17 mouse cellular contexts compared by ENCODE assay signal in the genomic region with DNA sequence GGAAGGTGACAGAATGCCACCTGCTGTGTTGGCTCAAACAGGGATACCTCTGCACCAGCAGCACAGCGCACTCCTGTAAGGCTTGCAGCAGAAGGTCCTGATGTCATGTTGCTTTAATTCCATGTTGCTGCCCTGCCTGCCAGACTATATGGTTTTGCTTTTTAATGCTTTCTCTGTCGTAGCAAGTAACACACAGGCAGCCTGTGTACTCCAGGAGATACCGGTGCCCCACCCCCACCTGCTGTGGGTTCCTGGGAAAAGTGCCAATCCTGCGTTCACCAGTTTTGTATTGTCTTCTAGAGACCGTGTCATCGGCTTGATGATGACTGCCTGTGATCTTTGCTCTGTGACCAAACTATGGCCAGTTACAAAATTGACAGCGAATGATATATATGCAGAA. TPM values are rescaled to one million over a fixed set of nuclear protein-coding genes. Genes with fewer than 3 reads are reported as not detected.
DNase-seq lines count a peak whose midpoint lies in the region; ATAC-seq and TF ChIP-seq lines count a peak whose summit lies in the region.
"Had no signal": no experiment of that assay in that cellular context is flagged by ENCODE, and none has a peak within 500 bp of the region (broad histone marks: within the 10 kb centered on the region; RNA-seq: fewer than 3 reads in every experiment).

No protein-coding gene starts in this region.

- 0 out of 2 replicates have a peak, but pooled peaks have one; percentile 17 for ATAC-seq in hindbrain, embryonic 13.5 days (ENCODE audit: low FRiP score)
- no peak for ATAC-seq in hindbrain, embryonic 11.5 days (ENCODE audit: low FRiP score)
- ATAC-seq in midbrain, postnatal 0 days (ENCODE audit: low FRiP score) = no peak
- no peak for ATAC-seq in midbrain, embryonic 13.5 days
- ATAC-seq: forebrain, embryonic 14.5 days; intestine, embryonic 15.5 days; midbrain, embryonic 16.5 days had no signal

- peaks cover 50% of the 10 kb centered on the region for H3K36me3 ChIP-seq in hindbrain, embryonic 13.5 days
- H3K36me3 ChIP-seq in hindbrain, embryonic 11.5 days (ENCODE audit: control insufficient read depth, insufficient read depth, low read length) = no peaks in the 10 kb centered on the region
- peaks cover 24% of the 10 kb centered on the region for H3K36me3 ChIP-seq in midbrain, postnatal 0 days (ENCODE audit: insufficient read depth, low read length)
- H3K36me3 ChIP-seq in midbrain, embryonic 13.5 days = peaks cover 42% of the 10 kb centered on the region
- H3K36me3 ChIP-seq: G1E; intestine, embryonic 15.5 days; liver, embryonic 15.5 days had no signal

- no peak overlapping the region for H3K9ac ChIP-seq in hindbrain, embryonic 13.5 days
- H3K9ac ChIP-seq in hindbrain, embryonic 11.5 days (ENCODE audit: low read depth, low read length) = no peak overlapping the region
- no peak overlapping the region for H3K9ac ChIP-seq in midbrain, postnatal 0 days (replicated peaks; ENCODE audit: low read length, poor library complexity, severe bottlenecking)
- H3K9ac ChIP-seq in midbrain, embryonic 13.5 days (replicated peaks) = no peak overlapping the region
- H3K9ac ChIP-seq: intestine, embryonic 15.5 days; liver, embryonic 15.5 days had no signal

- no peak for DNase-seq in hindbrain, embryonic 11.5 days (ENCODE audit: low spot score)
- peak; percentile 38 for DNase-seq in midbrain, postnatal 0 days (ENCODE audit: low spot score)
- DNase-seq in cerebellum, adult 18-20 months = peak; percentile 62 to 63
- DNase-seq in cerebellum, postnatal 25 days = peak; percentile 69 to 82
- DNase-seq in lung, adult 18-20 months = no peak
- no peak for DNase-seq in adrenal gland, adult 2 months
- DNase-seq: kidney, postnatal 4 days; lung, postnatal 10 days; right cerebral cortex, postnatal 4 days had no signal

- H3K4me3 ChIP-seq in hindbrain, embryonic 13.5 days = no peak overlapping the region
- no peak overlapping the region for H3K4me3 ChIP-seq in hindbrain, embryonic 11.5 days (ENCODE audit: low read depth, low read length)
- no peak overlapping the region for H3K4me3 ChIP-seq in midbrain, postnatal 0 days (ENCODE audit: low read depth, low read length)
- no peak overlapping the region for H3K4me3 ChIP-seq in midbrain, embryonic 13.5 days (replicated peaks)
- H3K4me3 ChIP-seq: erythroblast, embryonic 14.5 days; intestine, embryonic 15.5 days; liver, embryonic 15.5 days had no signal

- no peaks in the 10 kb centered on the region for H3K9me3 ChIP-seq in hindbrain, embryonic 13.5 days
- no peaks in the 10 kb centered on the region for H3K9me3 ChIP-seq in hindbrain, embryonic 11.5 days (ENCODE audit: control insufficient read depth, low read length)
- H3K9me3 ChIP-seq in midbrain, postnatal 0 days (ENCODE audit: low read length) = no peaks in the 10 kb centered on the region
- H3K9me3 ChIP-seq in midbrain, embryonic 13.5 days = no peaks in the 10 kb centered on the region
- H3K9me3 ChIP-seq: intestine, embryonic 15.5 days; liver, embryonic 15.5 days had no signal

- peaks cover 27% of the 10 kb centered on the region for H3K4me1 ChIP-seq in hindbrain, embryonic 13.5 days (replicated peaks)
- 0 out of 2 replicates have a peak, but pooled peaks cover 2% of the 10 kb centered on the region for H3K4me1 ChIP-seq in hindbrain, embryonic 11.5 days (replicated peaks; ENCODE audit: control insufficient read depth, insufficient read depth, low read length)
- no peaks in the 10 kb centered on the region for H3K4me1 ChIP-seq in midbrain, postnatal 0 days (ENCODE audit: insufficient read depth, low read length)
- H3K4me1 ChIP-seq in midbrain, embryonic 13.5 days (replicated peaks) = peaks cover 26% of the 10 kb centered on the region
- H3K4me1 ChIP-seq: intestine, embryonic 15.5 days; liver, embryonic 15.5 days had no signal

- H3K27ac ChIP-seq in hindbrain, embryonic 13.5 days = no peak overlapping the region
- H3K27ac ChIP-seq in hindbrain, embryonic 11.5 days (ENCODE audit: low read depth, low read length) = no peak overlapping the region
- no peak overlapping the region for H3K27ac ChIP-seq in midbrain, postnatal 0 days (ENCODE audit: low read depth, low read length)
- H3K27ac ChIP-seq in midbrain, embryonic 13.5 days = no peak overlapping the region
- H3K27ac ChIP-seq: intestine, embryonic 15.5 days; liver, embryonic 15.5 days had no signal

- TF ChIP-seq CTCF in midbrain, postnatal 0 days (IDR thresholded peaks at IDR 0.05) = no peak

- H3K4me2 ChIP-seq in hindbrain, embryonic 13.5 days = no peak overlapping the region
- no peak overlapping the region for H3K4me2 ChIP-seq in hindbrain, embryonic 11.5 days (replicated peaks; ENCODE audit: low read depth, low read length)
- no peak overlapping the region for H3K4me2 ChIP-seq in midbrain, postnatal 0 days (ENCODE audit: low read depth, low read length, poor library complexity, severe bottlenecking)
- no peak overlapping the region for H3K4me2 ChIP-seq in midbrain, embryonic 13.5 days (replicated peaks)
- H3K4me2 ChIP-seq: intestine, embryonic 15.5 days; liver, embryonic 15.5 days had no signal

- no peaks in the 10 kb centered on the region for H3K27me3 ChIP-seq in hindbrain, embryonic 13.5 days
- no peaks in the 10 kb centered on the region for H3K27me3 ChIP-seq in hindbrain, embryonic 11.5 days (ENCODE audit: control insufficient read depth, insufficient read depth, low read length)
- H3K27me3 ChIP-seq in midbrain, postnatal 0 days (ENCODE audit: insufficient read depth, low read length) = no peaks in the 10 kb centered on the region
- no peaks in the 10 kb centered on the region for H3K27me3 ChIP-seq in midbrain, embryonic 13.5 days
- H3K27me3 ChIP-seq: liver, embryonic 15.5 days had no signal

- WGBS in hindbrain, embryonic 13.5 days = 51% methylated on average over 7 of the region's 7 CpGs
- 64% methylated on average over 7 of the region's 7 CpGs for WGBS in hindbrain, embryonic 11.5 days
- WGBS in midbrain, postnatal 0 days = 29% methylated on average over 7 of the region's 7 CpGs
- WGBS in midbrain, embryonic 13.5 days = 45% methylated on average over 7 of the region's 7 CpGs

RNA-seq across cellular contexts. Expression of gene 1700010I14Rik, which starts 13.7 kb away (rescaled TPM):
- polyA plus RNA-seq in hindbrain, embryonic 13.5 days (2015; fragmentation: Nextera tagmentation; extraction: Ambion mirVana) = 2.5 and 3.3 TPM in 2 replicates
- 2.5 and 2.7 TPM in 2 replicates for polyA plus RNA-seq in hindbrain, embryonic 11.5 days (2014; fragmentation: Nextera tagmentation; extraction: Ambion mirVana)
- 2.2 and 2.3 TPM in 2 replicates for total RNA-seq in midbrain, postnatal 0 days (2014; rRNA removed)
- polyA plus RNA-seq in midbrain, postnatal 0 days (2015; fragmentation: Nextera tagmentation; extraction: Ambion mirVana) = 3.6 and 4.1 TPM in 2 replicates
- 2.7 and 3.1 TPM in 2 replicates for polyA plus RNA-seq in midbrain, embryonic 13.5 days (2015; fragmentation: Nextera tagmentation; extraction: Ambion mirVana)
- total RNA-seq in adrenal gland, adult 2 months (2021) = 1 to 10 TPM; 1.5 to 1.6 TPM
- 0.15 and 0.28 TPM in 2 replicates for polyA plus RNA-seq in adrenal gland, adult 2 months (2012; rRNA removed)
- total RNA-seq: G1E had no signal
- polyA plus RNA-seq: erythroblast, embryonic 14.5 days; G1E had no signal

Comparison
In these comparisons a context has a peak if more than half of its experiments do, and no peak if none do; other contexts are left out.
1. DNase-seq: peak in midbrain, postnatal 0 days (single experiment), cerebellum, adult 18-20 months (2 of 2) and cerebellum, postnatal 25 days (2 of 2); none in hindbrain, embryonic 11.5 days (single experiment), lung, adult 18-20 months (0 of 2) and adrenal gland, adult 2 months (single experiment).